Mouse (Mus musculus): ENCODE measurements at regions not wholly inside any gene's neighbourhood (a gene's known extent, or its start where the extent isn't known, plus 50 kb on each side); places are given as distances from the start of the nearest gene placed in this dataset.

GRCm38 (mm10) chr10:107966996-107967395 lies 55.1 kb upstream of the Otogl start:
- Histone ChIP-seq H3K27ac (ENCODE audit: low read depth, low read length) (no peak overlapping the region), H3K9ac (replicated peaks; ENCODE audit: low read length, poor library complexity, severe bottlenecking) (no peak overlapping the region), H3K36me3 (ENCODE audit: insufficient read depth, low read length) (no peaks in the 10 kb centered on the region), H3K4me2 (ENCODE audit: low read depth, low read length, poor library complexity, severe bottlenecking) (no peak overlapping the region), H3K4me1 (ENCODE audit: insufficient read depth, low read length) (no peaks in the 10 kb centered on the region), H3K27me3 (ENCODE audit: insufficient read depth, low read length) (no peaks in the 10 kb centered on the region), H3K4me3 (ENCODE audit: low read depth, low read length) (no peak overlapping the region), H3K9me3 (ENCODE audit: low read length) (no peaks in the 10 kb centered on the region)
- 93% methylated on average over 11 of the region's 11 CpGs for WGBS
- ATAC-seq (ENCODE audit: low FRiP score) (no peak), DNase-seq (ENCODE audit: low spot score) (no peak)
- no peak for TF ChIP-seq CTCF (IDR thresholded peaks at IDR 0.05)

DNA sequence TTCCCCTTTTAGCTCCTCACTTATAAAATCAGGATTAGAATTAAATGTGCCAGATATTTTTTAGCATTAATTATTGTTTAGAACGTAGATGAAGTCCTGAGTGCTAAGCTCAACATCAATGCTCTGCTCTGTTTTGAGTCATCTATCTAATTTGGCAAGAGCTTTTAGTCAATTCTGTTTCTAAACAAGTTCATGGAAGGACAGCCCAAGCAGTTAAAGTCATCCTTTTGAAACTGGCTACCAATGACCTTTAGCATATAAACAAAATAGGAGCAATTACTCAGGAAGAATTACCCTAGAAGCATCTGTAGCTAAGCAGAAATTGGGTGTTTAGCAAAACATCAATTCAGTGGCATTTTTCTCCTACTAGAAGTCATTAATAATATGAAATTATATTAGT lies 52.1 kb upstream of the Otogl start:
- Histone ChIP-seq H3K4me3 (ENCODE audit: low read depth, low read length) (no peak overlapping the region), H3K9me3 (ENCODE audit: low read length) (no peaks in the 10 kb centered on the region), H3K4me2 (ENCODE audit: low read depth, low read length, poor library complexity, severe bottlenecking) (no peak overlapping the region), H3K27me3 (ENCODE audit: insufficient read depth, low read length) (no peaks in the 10 kb centered on the region), H3K36me3 (ENCODE audit: insufficient read depth, low read length) (no peaks in the 10 kb centered on the region), H3K27ac (ENCODE audit: low read depth, low read length) (no peak overlapping the region), H3K4me1 (ENCODE audit: insufficient read depth, low read length) (no peaks in the 10 kb centered on the region), H3K9ac (replicated peaks; ENCODE audit: low read length, poor library complexity, severe bottlenecking) (no peak overlapping the region)
- WGBS = 74% methylated on average over 1 of the region's 1 CpGs
- no peak for DNase-seq (ENCODE audit: low spot score)
- TF ChIP-seq CTCF (IDR thresholded peaks at IDR 0.05) = no peak
- ATAC-seq (ENCODE audit: low FRiP score) = no peak

DNA sequence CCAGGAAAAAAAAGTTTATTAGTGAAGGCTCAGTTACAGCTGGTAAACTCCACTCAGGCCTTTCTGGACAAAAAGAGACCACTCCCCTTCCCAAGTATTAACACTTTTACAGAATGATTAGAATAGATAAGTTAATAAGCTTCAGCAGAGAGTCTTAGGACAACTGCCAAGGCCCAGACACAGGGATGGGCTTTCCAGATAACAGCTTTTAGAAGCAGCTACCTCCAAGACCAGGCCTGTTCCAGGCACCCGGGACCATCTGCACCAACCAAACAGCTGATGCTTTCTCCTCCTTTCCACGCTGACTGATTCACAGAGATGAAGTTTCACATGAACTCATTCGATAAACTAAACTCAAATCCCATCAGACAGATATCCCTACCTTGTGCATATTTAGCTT lies 50.2 kb upstream of the Otogl start:
- no peak for TF ChIP-seq CTCF (IDR thresholded peaks at IDR 0.05)
- no peak overlapping the region for H3K4me3 ChIP-seq (ENCODE audit: low read depth, low read length)
- ATAC-seq (ENCODE audit: low FRiP score) = no peak

More for the DNA sequence above, 50.2 kb upstream of the Otogl start:
- no peaks in the 10 kb centered on the region for H3K36me3 ChIP-seq (ENCODE audit: insufficient read depth, low read length)
- H3K4me2 ChIP-seq (ENCODE audit: low read depth, low read length, poor library complexity, severe bottlenecking) = no peak overlapping the region
- H3K27ac ChIP-seq (ENCODE audit: low read depth, low read length) = no peak overlapping the region
- WGBS = 94% methylated on average over 3 of the region's 3 CpGs
- H3K9me3 ChIP-seq (ENCODE audit: low read length) = no peaks in the 10 kb centered on the region
- H3K27me3 ChIP-seq (ENCODE audit: insufficient read depth, low read length) = no peaks in the 10 kb centered on the region
- H3K4me1 ChIP-seq (ENCODE audit: insufficient read depth, low read length) = no peaks in the 10 kb centered on the region
- no peak overlapping the region for H3K9ac ChIP-seq (replicated peaks; ENCODE audit: low read length, poor library complexity, severe bottlenecking)
- DNase-seq (ENCODE audit: low spot score) = no peak
